Mouse (Mus musculus): ENCODE measurements around the gene Usp19. TPM values are rescaled to one million over a fixed set of nuclear protein-coding genes. Genes with fewer than 3 reads are reported as not detected.

The Usp19 gene
- polyA plus RNA-seq, 1 experiment from 2014 or later = 79.9 TPM

DNA sequence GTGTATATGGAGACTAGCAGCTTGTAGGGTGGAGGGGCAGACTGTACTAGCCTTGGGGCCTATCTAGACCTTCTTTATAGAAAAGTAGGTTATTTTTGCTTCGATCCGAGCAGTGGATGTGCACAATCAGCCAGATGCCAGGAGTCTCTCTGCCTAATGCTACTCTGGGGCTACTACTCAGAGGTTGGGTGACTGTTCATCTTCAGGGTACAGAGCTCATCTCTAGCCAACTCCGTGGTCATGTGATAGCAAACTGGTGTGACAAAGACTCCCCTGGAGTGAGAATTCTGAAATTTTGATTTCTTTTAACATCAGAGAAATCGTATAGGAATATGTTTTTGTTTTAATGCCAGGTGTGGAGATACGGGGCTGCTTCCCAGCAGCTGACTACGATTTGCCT lies 37.5 kb upstream of the Usp19 start:
- Histone ChIP-seq H3K4me2 (ENCODE audit: low read depth) (peak overlapping the region; percentile 91), H3K4me3 (ENCODE audit: low read depth, low read length) (peak overlapping the region; percentile 57), H3K27ac (ENCODE audit: low read depth, low read length) (no peak overlapping the region), H3K9me3 (ENCODE audit: control insufficient read depth, low read length) (no peaks in the 10 kb centered on the region), H3K27me3 (ENCODE audit: control insufficient read depth, insufficient read depth, low read length) (no peaks in the 10 kb centered on the region), H3K36me3 (ENCODE audit: control insufficient read depth, insufficient read depth, low read length) (no peaks in the 10 kb centered on the region), H3K4me1 (ENCODE audit: control insufficient read depth, insufficient read depth, low read length) (peaks cover 16% of the 10 kb centered on the region), H3K9ac (ENCODE audit: low read length) (peak overlapping the region; percentile 69)
- 57% methylated on average over 6 of the region's 6 CpGs for WGBS
- ATAC-seq (ENCODE audit: insufficient read depth, low FRiP score, low TSS enrichment) (no peak), DNase-seq (ENCODE audit: low spot score) (no peak)

- Histone ChIP-seq H3K27ac (ENCODE audit: low read depth, low read length) (no peak overlapping the region), H3K4me1 (ENCODE audit: control insufficient read depth, insufficient read depth, low read length) (peaks cover 16% of the 10 kb centered on the region), H3K27me3 (ENCODE audit: control insufficient read depth, insufficient read depth, low read length) (no peaks in the 10 kb centered on the region), H3K9me3 (ENCODE audit: control insufficient read depth, low read length) (no peaks in the 10 kb centered on the region), H3K9ac (ENCODE audit: low read length) (no peak overlapping the region), H3K4me2 (ENCODE audit: low read depth) (no peak overlapping the region), H3K4me3 (ENCODE audit: low read depth, low read length) (no peak overlapping the region), H3K36me3 (ENCODE audit: control insufficient read depth, insufficient read depth, low read length) (no peaks in the 10 kb centered on the region)
- DNase-seq (ENCODE audit: low spot score) (no peak), ATAC-seq (ENCODE audit: insufficient read depth, low FRiP score, low TSS enrichment) (no peak)
- 83% methylated on average over 4 of the region's 4 CpGs for WGBS
Observed at GRCm38 (mm10) chr9:108453458-108453857, 36.9 kb upstream of the Usp19 start.

GRCm38 (mm10) chr9:108454429-108454828 lies 36.0 kb upstream of the Usp19 start:
- DNase-seq (ENCODE audit: low spot score) = no peak
- no peak overlapping the region for H3K27ac ChIP-seq (ENCODE audit: low read depth, low read length)
- H3K4me1 ChIP-seq (ENCODE audit: control insufficient read depth, insufficient read depth, low read length) = peaks cover 14% of the 10 kb centered on the region
- WGBS = 87% methylated on average over 6 of the region's 6 CpGs
- H3K9ac ChIP-seq (ENCODE audit: low read length) = no peak overlapping the region
- no peaks in the 10 kb centered on the region for H3K27me3 ChIP-seq (ENCODE audit: control insufficient read depth, insufficient read depth, low read length)
- H3K36me3 ChIP-seq (ENCODE audit: control insufficient read depth, insufficient read depth, low read length) = no peaks in the 10 kb centered on the region
- H3K9me3 ChIP-seq (ENCODE audit: control insufficient read depth, low read length) = no peaks in the 10 kb centered on the region
- H3K4me2 ChIP-seq (ENCODE audit: low read depth) = no peak overlapping the region
- ATAC-seq (ENCODE audit: insufficient read depth, low FRiP score, low TSS enrichment) = no peak
- no peak overlapping the region for H3K4me3 ChIP-seq (ENCODE audit: low read depth, low read length)

GRCm38 (mm10) chr9:108455747-108456571 lies 34.4 kb upstream of the Usp19 start:
- ATAC-seq (ENCODE audit: insufficient read depth, low FRiP score, low TSS enrichment) (no peak), DNase-seq (ENCODE audit: low spot score) (no peak)
- H3K27ac ChIP-seq (ENCODE audit: low read depth, low read length) = no peak overlapping the region
- H3K27me3 ChIP-seq (ENCODE audit: control insufficient read depth, insufficient read depth, low read length) = no peaks in the 10 kb centered on the region
- no peak overlapping the region for H3K9ac ChIP-seq (ENCODE audit: low read length)
- no peak overlapping the region for H3K4me2 ChIP-seq (ENCODE audit: low read depth)
- no peaks in the 10 kb centered on the region for H3K9me3 ChIP-seq (ENCODE audit: control insufficient read depth, low read length)
- no peaks in the 10 kb centered on the region for H3K36me3 ChIP-seq (ENCODE audit: control insufficient read depth, insufficient read depth, low read length)
- WGBS = 79% methylated on average over 12 of the region's 12 CpGs
- H3K4me1 ChIP-seq (ENCODE audit: control insufficient read depth, insufficient read depth, low read length) = peaks cover under 1% of the 10 kb centered on the region
- no peak overlapping the region for H3K4me3 ChIP-seq (ENCODE audit: low read depth, low read length)

DNA sequence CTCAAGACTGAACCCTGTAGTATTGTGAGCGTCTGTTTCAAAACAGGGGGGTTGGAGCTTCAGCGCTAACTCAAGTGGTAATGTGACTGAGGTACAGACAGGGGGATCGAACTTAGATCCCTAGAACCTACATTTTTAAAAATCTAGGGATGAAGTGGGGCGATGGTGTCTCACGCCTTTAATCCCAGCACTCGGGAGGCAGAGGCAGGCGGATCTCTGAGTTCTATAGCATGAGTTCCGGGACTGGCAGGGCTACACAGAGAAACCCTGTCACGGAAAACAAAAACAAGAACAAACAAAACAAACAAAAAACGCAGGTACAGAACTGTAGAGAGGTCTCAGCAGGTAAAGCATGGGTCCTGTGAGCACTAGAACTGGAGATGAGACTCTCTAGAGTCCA lies 33.4 kb upstream of the Usp19 start:
- Histone ChIP-seq H3K4me1 (ENCODE audit: control insufficient read depth, insufficient read depth, low read length) (peaks cover 9% of the 10 kb centered on the region), H3K9ac (ENCODE audit: low read length) (no peak overlapping the region), H3K27ac (ENCODE audit: low read depth, low read length) (no peak overlapping the region), H3K27me3 (ENCODE audit: control insufficient read depth, insufficient read depth, low read length) (no peaks in the 10 kb centered on the region), H3K36me3 (ENCODE audit: control insufficient read depth, insufficient read depth, low read length) (no peaks in the 10 kb centered on the region), H3K4me2 (ENCODE audit: low read depth) (no peak overlapping the region), H3K4me3 (ENCODE audit: low read depth, low read length) (no peak overlapping the region), H3K9me3 (ENCODE audit: control insufficient read depth, low read length) (no peaks in the 10 kb centered on the region)
- DNase-seq (ENCODE audit: low spot score) = no peak
- no peak for ATAC-seq (ENCODE audit: insufficient read depth, low FRiP score, low TSS enrichment)
- 90% methylated on average over 10 of the region's 10 CpGs for WGBS

GRCm38 (mm10) chr9:108459939-108460318 lies 30.5 kb upstream of the Usp19 start:
- no peak for DNase-seq (ENCODE audit: low spot score)
- peaks cover 10% of the 10 kb centered on the region for H3K36me3 ChIP-seq (ENCODE audit: control insufficient read depth, insufficient read depth, low read length)
- no peak overlapping the region for H3K9ac ChIP-seq (ENCODE audit: low read length)
- no peaks in the 10 kb centered on the region for H3K27me3 ChIP-seq (ENCODE audit: control insufficient read depth, insufficient read depth, low read length)
- 93% methylated on average over 1 of the region's 1 CpGs for WGBS
- no peak overlapping the region for H3K27ac ChIP-seq (ENCODE audit: low read depth, low read length)
- H3K4me2 ChIP-seq (ENCODE audit: low read depth) = peak overlapping the region; percentile 92; the same call in 1 of the 2 replicates
- peaks cover 9% of the 10 kb centered on the region for H3K4me1 ChIP-seq (ENCODE audit: control insufficient read depth, insufficient read depth, low read length)
- no peak for ATAC-seq (ENCODE audit: insufficient read depth, low FRiP score, low TSS enrichment)
- H3K9me3 ChIP-seq (ENCODE audit: control insufficient read depth, low read length) = no peaks in the 10 kb centered on the region
- peak overlapping the region; percentile 96 for H3K4me3 ChIP-seq (ENCODE audit: low read depth, low read length)

DNA sequence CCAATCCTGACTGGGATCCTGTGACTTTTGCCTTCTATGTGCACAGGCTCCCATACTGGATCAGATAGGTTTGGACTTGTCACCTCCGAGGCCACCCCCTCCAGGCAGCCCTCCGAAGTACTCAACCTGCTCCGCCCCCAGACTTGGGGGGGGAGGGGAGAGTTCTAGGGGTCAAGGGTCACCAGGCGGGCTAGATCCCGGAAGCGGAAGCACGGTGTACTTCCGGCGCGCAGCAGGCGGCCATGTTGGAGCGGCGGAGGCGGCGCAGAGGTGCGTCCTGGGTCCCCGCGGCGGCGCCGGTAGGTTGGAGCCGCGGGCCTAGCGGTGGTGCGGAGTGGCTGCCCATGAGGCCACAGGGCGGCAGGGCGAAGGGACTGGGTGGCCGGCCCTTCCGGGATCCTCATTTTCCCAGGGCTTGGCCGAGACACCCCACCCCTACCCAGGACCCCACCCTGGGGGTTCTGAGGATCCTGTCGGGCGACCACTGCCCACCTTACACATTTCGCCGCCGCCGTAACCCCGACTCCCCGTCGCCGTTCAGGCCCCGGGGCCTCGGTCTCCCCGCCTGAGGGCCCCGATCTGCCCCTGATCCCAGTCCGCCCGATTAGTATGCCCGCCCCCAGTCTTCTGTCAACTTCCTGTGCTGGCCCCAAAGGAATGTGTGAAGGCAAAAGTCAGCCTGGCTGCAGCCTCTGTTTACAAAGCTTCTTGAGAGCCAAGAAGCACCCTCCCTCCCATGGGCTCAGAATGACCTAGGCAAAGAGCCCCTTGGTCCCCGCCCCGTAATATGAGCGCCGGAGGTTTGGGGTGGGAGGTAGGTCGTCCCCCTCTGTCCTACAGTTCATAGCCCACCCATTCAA lies 29.9 kb upstream of the Usp19 start, which contains the start of gene Ccdc71:
Gene Ccdc71 (plus strand): TSS at position 209 of the 860 bp plus-strand sequence.
- Histone ChIP-seq H3K4me3 (ENCODE audit: low read depth, low read length) (peak within 1 kb of the TSS; percentile 96), H3K9ac (ENCODE audit: low read length) (peak within 1 kb of the TSS; percentile 88), H3K9me3 (ENCODE audit: control insufficient read depth, low read length) (no peaks in the 10 kb centered on the region), H3K4me2 (ENCODE audit: low read depth) (peak within 1 kb of the TSS; percentile 92), H3K27me3 (ENCODE audit: control insufficient read depth, insufficient read depth, low read length) (no peaks in the 10 kb centered on the region), H3K4me1 (ENCODE audit: control insufficient read depth, insufficient read depth, low read length) (peaks cover 9% of the 10 kb centered on the region), H3K27ac (ENCODE audit: low read depth, low read length) (peak within 1 kb of the TSS; percentile 70; the same call in 1 of the 2 replicates), H3K36me3 (ENCODE audit: control insufficient read depth, insufficient read depth, low read length) (peaks cover 14% of the 10 kb centered on the region)
- peak; percentile 77 for ATAC-seq (ENCODE audit: insufficient read depth, low FRiP score, low TSS enrichment)
- DNase-seq (ENCODE audit: low spot score) = peak; percentile 90
- under 1% methylated on average over 42 of the region's 52 CpGs for WGBS

GRCm38 (mm10) chr9:108461181-108461631 lies 29.2 kb upstream of the Usp19 start, which contains the start of gene Klhdc8b:
Gene Klhdc8b (minus strand): TSS chr9:108461581.
- Histone ChIP-seq H3K4me2 (ENCODE audit: low read depth) (peak within 1 kb of the TSS; percentile 92), H3K9ac (ENCODE audit: low read length) (peak within 1 kb of the TSS; percentile 88), H3K27ac (ENCODE audit: low read depth, low read length) (peak within 1 kb of the TSS; percentile 70; the same call in 1 of the 2 replicates), H3K9me3 (ENCODE audit: control insufficient read depth, low read length) (no peaks in the 10 kb centered on the region), H3K36me3 (ENCODE audit: control insufficient read depth, insufficient read depth, low read length) (peaks cover 16% of the 10 kb centered on the region), H3K4me3 (ENCODE audit: low read depth, low read length) (peak within 1 kb of the TSS; percentile 96), H3K4me1 (ENCODE audit: control insufficient read depth, insufficient read depth, low read length) (peaks cover 9% of the 10 kb centered on the region), H3K27me3 (ENCODE audit: control insufficient read depth, insufficient read depth, low read length) (no peaks in the 10 kb centered on the region)
- DNase-seq (ENCODE audit: low spot score) (no peak), ATAC-seq (ENCODE audit: insufficient read depth, low FRiP score, low TSS enrichment) (peak; percentile 25; the same call in 1 of the 2 replicates)
- 34% methylated on average over 11 of the region's 11 CpGs for WGBS
